Mouse (Mus musculus): Measurements from ENCODE around the gene Neil3. TPM values are rescaled to one million over a fixed set of nuclear protein-coding genes. Genes with fewer than 3 reads are reported as not detected.

Neil3 gene
- 1 to 10 TPM; 1.8 to 1.9 TPM for total RNA-seq (2021)
- long read RNA-seq, experiment 1, partial matches to known transcripts = 0 of 2 reads
- long read RNA-seq, experiment 1, other reads (novel, unspliced or antisense) = 1 of 2 reads
- long read RNA-seq, experiment 2 = 0 reads

- DNase-seq = peak; percentile 91 to 95
Measured at GRCm38 (mm10) chr8:53638495-53639171, at the start of gene Neil3. Gene Neil3, minus strand, starts transcription at chr8:53639065.

- DNase-seq = peak; percentile 4 to 11
Measured at GRCm38 (mm10) chr8:53680846-53681245, 42.0 kb upstream of the Neil3 start.

- peak; percentile 69 to 76 for DNase-seq
Measured at GRCm38 (mm10) chr8:53663946-53664345, 25.1 kb upstream of the Neil3 start.

GRCm38 (mm10) chr8:53661436-53661835 lies 22.6 kb upstream of the Neil3 start:
- no peak for DNase-seq

GRCm38 (mm10) chr8:53630618-53631017 lies 8.2 kb downstream of the Neil3 start:
- no peak for DNase-seq

- DNase-seq = no peak
Measured at GRCm38 (mm10) chr8:53628864-53629415, 9.9 kb downstream of the Neil3 start.

GRCm38 (mm10) chr8:53623425-53623824 lies 15.4 kb downstream of the Neil3 start:
- no peak for DNase-seq

- DNase-seq = no peak
Measured at GRCm38 (mm10) chr8:53619196-53619595, 19.7 kb downstream of the Neil3 start.

GRCm38 (mm10) chr8:53614288-53614646 lies 24.6 kb downstream of the Neil3 start:
- DNase-seq = no peak

- no peak for DNase-seq
Measured at GRCm38 (mm10) chr8:53613577-53614287, 25.1 kb downstream of the Neil3 start.

- DNase-seq = no peak
Measured at GRCm38 (mm10) chr8:53612297-53612696, 26.6 kb downstream of the Neil3 start.

- DNase-seq = peak; percentile 15 to 29
Measured at GRCm38 (mm10) chr8:53607040-53607439, 31.8 kb downstream of the Neil3 start.

GRCm38 (mm10) chr8:53604906-53605305 lies 34.0 kb downstream of the Neil3 start:
- DNase-seq = no peak

- no peak for DNase-seq
Measured at GRCm38 (mm10) chr8:53603672-53604071, 35.2 kb downstream of the Neil3 start.

GRCm38 (mm10) chr8:53600826-53601225 lies 38.0 kb downstream of the Neil3 start:
- DNase-seq = no peak

- DNase-seq = no peak
Measured at GRCm38 (mm10) chr8:53600025-53600811, 38.6 kb downstream of the Neil3 start.

GRCm38 (mm10) chr8:53598101-53598500 lies 40.8 kb downstream of the Neil3 start:
- DNase-seq = no peak

GRCm38 (mm10) chr8:53591777-53592176 lies 47.1 kb downstream of the Neil3 start:
- no peak for DNase-seq

GRCm38 (mm10) chr8:53573600-53573999 lies 65.3 kb downstream of the Neil3 start:
- no peak for DNase-seq

GRCm38 (mm10) chr8:53566223-53566622 lies 72.6 kb downstream of the Neil3 start:
- DNase-seq = no peak

GRCm38 (mm10) chr8:53562441-53563040 lies 76.3 kb downstream of the Neil3 start:
- no peak for DNase-seq

- no peak for DNase-seq
Measured at GRCm38 (mm10) chr8:53539585-53539984, 99.3 kb downstream of the Neil3 start.

All from adrenal gland, postnatal 36 days (tissue).